In the genomic region with DNA sequence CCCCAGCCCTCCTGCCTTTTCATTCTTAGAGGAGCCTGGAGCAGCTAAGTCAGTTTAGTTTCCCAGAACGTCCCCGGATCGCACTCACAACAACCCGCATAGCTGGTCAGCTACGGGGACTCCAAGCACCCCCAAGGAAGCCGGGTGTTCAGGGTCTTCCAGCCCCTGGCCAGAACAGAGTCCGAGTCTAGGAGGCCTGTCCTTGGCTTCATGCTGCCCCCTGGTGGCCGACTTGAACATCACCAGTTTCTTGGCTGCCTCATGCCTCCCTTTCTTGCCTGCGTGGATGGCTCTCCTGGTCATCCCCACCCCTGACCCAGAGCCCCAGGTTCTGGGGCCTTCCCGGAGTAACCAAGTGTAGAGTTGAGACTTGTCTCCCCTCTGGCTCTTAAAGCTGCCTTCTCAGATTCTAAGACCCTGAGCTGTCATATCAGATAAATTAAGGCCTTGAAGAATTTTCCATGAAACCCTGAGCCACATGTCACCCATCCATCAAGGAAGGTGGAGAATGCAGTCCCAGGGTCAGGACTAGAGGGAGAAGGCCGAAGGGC, we compare ENCODE assay signal across 9 mouse cellular contexts. TPM values are rescaled to one million over a fixed set of nuclear protein-coding genes. Genes with fewer than 3 reads are reported as not detected.
A peak's percentile ranks its signal among the peaks of the same experiment; 100 is the strongest.
DNase-seq lines count a peak whose midpoint lies in the region; ATAC-seq and TF ChIP-seq lines count a peak whose summit lies in the region.
"Had no signal": no experiment of that assay in that cellular context is flagged by ENCODE, and none has a peak within 500 bp of the region (broad histone marks: within the 10 kb centered on the region; RNA-seq: fewer than 3 reads in every experiment).

No protein-coding gene starts in this region.

- H3K36me3 ChIP-seq in ES-E14 (ENCODE audit: control insufficient read depth, insufficient read depth, low read length, poor library complexity, severe bottlenecking), result no peaks in the 10 kb centered on the region
- 0 out of 2 replicates have a peak, but pooled peaks cover 3% of the 10 kb centered on the region for H3K36me3 ChIP-seq in embryonic facial prominence, embryonic 12.5 days
- no peaks in the 10 kb centered on the region for H3K36me3 ChIP-seq in heart, postnatal 0 days (replicated peaks; ENCODE audit: control insufficient read depth, insufficient read depth, low read length)
- H3K36me3 ChIP-seq: midbrain, embryonic 12.5 days had no signal

- no peak for TF ChIP-seq EP300 in heart, postnatal 0 days (IDR thresholded peaks at IDR 0.05; ENCODE audit: low read depth)

- H3K4me2 ChIP-seq in embryonic facial prominence, embryonic 12.5 days (replicated peaks), result peak overlapping the region; percentile 16; the same call in 1 of the 2 replicates
- H3K4me2 ChIP-seq in heart, postnatal 0 days (ENCODE audit: low read depth, low read length), result 0 out of 2 replicates have a peak overlapping the region, but pooled peaks have one; percentile 20

- peaks cover 0 to 23% of the 10 kb centered on the region in 2 experiments; a peak in 2 of 4 replicates for H3K4me1 ChIP-seq in ES-E14 (ENCODE audit: control insufficient read depth in 2 of 2, insufficient read depth in 2 of 2, low read length in 2 of 2, poor library complexity in 1 of 2)
- H3K4me1 ChIP-seq in embryonic facial prominence, embryonic 12.5 days, result peaks cover 35% of the 10 kb centered on the region
- peaks cover 14% of the 10 kb centered on the region; the same call in 1 of the 2 replicates for H3K4me1 ChIP-seq in heart, postnatal 0 days (ENCODE audit: control insufficient read depth, insufficient read depth)

- H3K9ac ChIP-seq in ES-E14 (ENCODE audit: insufficient read depth, low read depth, low read length, poor library complexity, severe bottlenecking), result no peak overlapping the region
- H3K9ac ChIP-seq in embryonic facial prominence, embryonic 12.5 days, result 0 out of 2 replicates have a peak overlapping the region, but pooled peaks have one; percentile 3
- H3K9ac ChIP-seq in heart, postnatal 0 days (replicated peaks; ENCODE audit: low read depth, low read length), result no peak overlapping the region

- no peak overlapping the region for H3K27ac ChIP-seq in ES-E14 (ENCODE audit: insufficient read depth, low read depth, low read length, poor library complexity, severe bottlenecking)
- peak overlapping the region; percentile 80 for H3K27ac ChIP-seq in embryonic facial prominence, embryonic 12.5 days
- H3K27ac ChIP-seq in heart, postnatal 0 days (ENCODE audit: low read depth), result no peak overlapping the region
- H3K27ac ChIP-seq: midbrain, embryonic 12.5 days had no signal

- H3K27me3 ChIP-seq in embryonic facial prominence, embryonic 12.5 days, result no peaks in the 10 kb centered on the region
- H3K27me3 ChIP-seq in heart, postnatal 0 days (ENCODE audit: control insufficient read depth, insufficient read depth, low read length), result no peaks in the 10 kb centered on the region

- in situ Hi-C loops in ES-E14 (cut with MboI; ENCODE audit: low sequenced_read_pairs in 2 of 2, unreplicated experiment in 2 of 2), result no loop called here

- no peak overlapping the region for H3K4me3 ChIP-seq in ES-E14 (ENCODE audit: insufficient read depth in 1 of 2, low read depth in 1 of 2, low read length in 2 of 2, poor library complexity in 1 of 2, severe bottlenecking in 1 of 2)
- no peak overlapping the region for H3K4me3 ChIP-seq in embryonic facial prominence, embryonic 12.5 days
- H3K4me3 ChIP-seq in heart, postnatal 0 days (ENCODE audit: low read depth, low read length), result no peak overlapping the region

- TF ChIP-seq CTCF in heart, postnatal 0 days (IDR thresholded peaks at IDR 0.05; ENCODE audit: low read depth), result peak; percentile 86

- no peaks in the 10 kb centered on the region for H3K9me3 ChIP-seq in ES-E14 (ENCODE audit: control insufficient read depth, insufficient read depth, low read depth, low read length)
- peaks cover 23% of the 10 kb centered on the region for H3K9me3 ChIP-seq in embryonic facial prominence, embryonic 12.5 days
- H3K9me3 ChIP-seq in heart, postnatal 0 days (replicated peaks; ENCODE audit: control insufficient read depth, low read length), result no peaks in the 10 kb centered on the region

- ATAC-seq in embryonic facial prominence, embryonic 12.5 days (ENCODE audit: insufficient number of reproducible peaks, insufficient read depth, low FRiP score, low TSS enrichment), result no peak
- ATAC-seq in heart, postnatal 0 days (ENCODE audit: insufficient read depth, low read depth), result no peak

- DNase-seq in ES-E14 (ENCODE audit: low read depth, low spot score), result peak; percentile 79
- peak; percentile 89 for DNase-seq in adrenal gland, postnatal 14 days
- peak; percentile 68 for DNase-seq in heart, postnatal 0 days (ENCODE audit: low spot score)
- peak; percentile 54 for DNase-seq in layer of hippocampus, adult 9-10 months (ENCODE audit: low spot score)
- peak; percentile 88 for DNase-seq in lung, postnatal 14 days
- DNase-seq in right cerebral cortex, postnatal 4 days, result peak; percentile 92
- DNase-seq in yolk sac, embryonic 10.5 days (ENCODE audit: low spot score), result peak; percentile 70

- 28% methylated on average over 11 of the region's 11 CpGs for WGBS in embryonic facial prominence, embryonic 12.5 days
- WGBS in heart, postnatal 0 days, result 29% methylated on average over 11 of the region's 11 CpGs

TF ChIP-seq in ES-E14, 5 proteins besides CTCF, POLR2A, EP300 and RAD21:
- TF ChIP-seq CHD2 (IDR thresholded peaks at IDR 0.05; ENCODE audit: low read depth, low read length) (no peak), ZC3H11A (IDR thresholded peaks at IDR 0.05; ENCODE audit: borderline replicate concordance, low read depth, low read length) (peak; percentile 78; the same call in 1 of the 2 replicates)

RNA-seq across cellular contexts. Expression of a gene that starts 3.1 kb away (rescaled TPM):
- 57.9 and 85.6 TPM in 2 replicates for total RNA-seq in ES-E14 (2012; rRNA removed)
- 321 and 419 TPM in 2 replicates for total RNA-seq in adrenal gland, postnatal 14 days (2021)
- 1,667 and 1,675 TPM in 2 replicates for polyA plus RNA-seq in embryonic facial prominence, embryonic 12.5 days (2016; fragmentation: Nextera tagmentation; extraction: Ambion mirVana)
- 94.6 and 143 TPM in 2 replicates for total RNA-seq in heart, postnatal 0 days (2014; rRNA removed; ENCODE audit: low replicate concordance)
- 81.3 and 97.4 TPM in 2 replicates for polyA plus RNA-seq in heart, postnatal 0 days (2015; fragmentation: Nextera tagmentation; extraction: Ambion mirVana)

RNA-seq across cellular contexts. Expression of a gene that starts 9.6 kb away (rescaled TPM):
- total RNA-seq in ES-E14 (2012; rRNA removed), result 1.5 and 4.6 TPM in 2 replicates
- 1.8 and 11.3 TPM in 2 replicates for total RNA-seq in adrenal gland, postnatal 14 days (2021)
- 0.60 and 1.6 TPM in 2 replicates for polyA plus RNA-seq in embryonic facial prominence, embryonic 12.5 days (2016; fragmentation: Nextera tagmentation; extraction: Ambion mirVana)
- 0.27 TPM in 1 of 2 replicates, not detected in the other for total RNA-seq in heart, postnatal 0 days (2014; rRNA removed; ENCODE audit: low replicate concordance)
- 0.60 and 0.93 TPM in 2 replicates for polyA plus RNA-seq in heart, postnatal 0 days (2015; fragmentation: Nextera tagmentation; extraction: Ambion mirVana)

RNA-seq across cellular contexts. Expression of a gene that starts 39.0 kb away (rescaled TPM):
- 113 and 272 TPM in 2 replicates for total RNA-seq in ES-E14 (2012; rRNA removed)
- 0.78 and 1.4 TPM in 2 replicates for total RNA-seq in adrenal gland, postnatal 14 days (2021)
- polyA plus RNA-seq in embryonic facial prominence, embryonic 12.5 days (2016; fragmentation: Nextera tagmentation; extraction: Ambion mirVana), result 7.3 and 9.1 TPM in 2 replicates
- 1.0 TPM in 1 of 2 replicates, not detected in the other for total RNA-seq in heart, postnatal 0 days (2014; rRNA removed; ENCODE audit: low replicate concordance)
- polyA plus RNA-seq in heart, postnatal 0 days (2015; fragmentation: Nextera tagmentation; extraction: Ambion mirVana), result not detected in 2 replicates

Comparison
In these comparisons a context has a peak if more than half of its experiments do, and no peak if none do; other contexts are left out.
1. RNA of a gene that starts 39.0 kb away (total RNA-seq): 113 to 272 TPM in ES-E14; 0.78 to 1.4 TPM in adrenal gland, postnatal 14 days and 1.0 TPM in heart, postnatal 0 days; every median in the first group is over 10 times any median in the second.
2. Peak in every context shown above with its lines, with median percentiles within 50 percentile points of each other: DNase-seq.